Mouse (Mus musculus) liver, embryonic 12.5 days (tissue): ENCODE results near the gene Arhgap10. TPM values are rescaled to one million over a fixed set of nuclear protein-coding genes. Genes with fewer than 3 reads are reported as not detected.

Experiments
- ATAC-seq: fragments of 200-750 bp; cut with Nextera tagmentation; 2 replicates; pipeline ENCODE4 v1.8.0; 2017; ENCODE audit warnings: moderate number of reproducible peaks, mild to moderate bottlenecking, moderate library complexity
- H3K27ac ChIP-seq: fragments of 300-500 bp; sonication (generic); 2 replicates; pipeline ENCODE4 v1.5.1; 2016; ENCODE audit warnings: mild to moderate bottlenecking
- H3K27me3 ChIP-seq: fragments of 300-500 bp; sonication (generic); replicated peaks from 2 replicates; pipeline ENCODE4 v1.6.1; 2016; ENCODE audit warnings: mild to moderate bottlenecking, moderate library complexity
- H3K36me3 ChIP-seq: fragments of 300-500 bp; sonication (generic); 2 replicates; pipeline ENCODE4 v1.6.1; 2016; ENCODE audit warnings: mild to moderate bottlenecking, moderate library complexity
- H3K4me1 ChIP-seq: fragments of 300-500 bp; sonication (generic); 2 replicates; pipeline ENCODE4 v1.6.1; 2016
- H3K4me2 ChIP-seq: fragments of 300-500 bp; sonication (generic); 2 replicates; pipeline ENCODE4 v1.6.1; 2016; ENCODE audit warnings: mild to moderate bottlenecking, moderate library complexity
- H3K4me3 ChIP-seq: fragments of 300-500 bp; sonication (generic); 2 replicates; pipeline ENCODE4 v1.5.1; 2016; ENCODE audit warnings: mild to moderate bottlenecking, moderate library complexity
- H3K9ac ChIP-seq: fragments of 300-500 bp; sonication (generic); 2 replicates; pipeline ENCODE4 v1.6.1; 2016; ENCODE audit warnings: mild to moderate bottlenecking, moderate library complexity
- H3K9me3 ChIP-seq: fragments of 300-500 bp; sonication (generic); replicated peaks from 2 replicates; pipeline ENCODE4 v1.6.1; 2016; ENCODE audit warnings: mild to moderate bottlenecking, moderate library complexity
- WGBS: fragments of 180-500 bp; shearing (Covaris S2); methylation state at CpG from one replicate; pipeline ENCODE4 v1.1.7; 2016; ENCODE audit not compliant: insufficient replicate concordance; 5-methylcytosine and 5-hydroxymethylcytosine counted together
- polyA plus RNA-seq: library from polyadenylated mRNA; unstranded; fragments of >200 nt; fragmentation: Nextera tagmentation; extraction: Ambion mirVana; gene quantifications from 2 replicates; pipeline ENCODE4 v1.2.1, GENCODE M21; 2016

Arhgap10 gene
- polyA plus RNA-seq, 1 experiment from 2014 or later, result 13.8 TPM

GRCm38 (mm10) chr8:77492356-77493058 lies 25.2 kb downstream of the Arhgap10 start:
- peak overlapping the region; percentile 81 for H3K27ac ChIP-seq
- H3K9ac ChIP-seq, result 0 out of 2 replicates have a peak overlapping the region, but pooled peaks have one; percentile 51
- peak overlapping the region; percentile 63 for H3K4me2 ChIP-seq
- no peak overlapping the region; the same call in 1 of the 2 replicates for H3K4me3 ChIP-seq
- peak; percentile 44; the same call in 1 of the 2 replicates for ATAC-seq
- H3K4me1 ChIP-seq, result peaks cover 78% of the 10 kb centered on the region
- WGBS, result 38% methylated on average over 5 of the region's 5 CpGs
- no peaks in the 10 kb centered on the region for H3K36me3 ChIP-seq
- H3K27me3 ChIP-seq, result no peaks in the 10 kb centered on the region
- no peaks in the 10 kb centered on the region for H3K9me3 ChIP-seq

- 54% methylated on average over 10 of the region's 10 CpGs for WGBS
- Histone ChIP-seq H3K27me3 (no peaks in the 10 kb centered on the region), H3K4me2 (peak overlapping the region; percentile 63), H3K36me3 (no peaks in the 10 kb centered on the region), H3K4me1 (peaks cover 78% of the 10 kb centered on the region), H3K27ac (peak overlapping the region; percentile 81), H3K9me3 (no peaks in the 10 kb centered on the region), H3K9ac (peak overlapping the region; percentile 51; the same call in 1 of the 2 replicates), H3K4me3 (peak overlapping the region; percentile 3; the same call in 1 of the 2 replicates)
- ATAC-seq, result peak; percentile 94
These were observed 26.4 kb downstream of the Arhgap10 start for GRCm38 (mm10) chr8:77491231-77491923.

- Histone ChIP-seq H3K4me3 (no peak overlapping the region), H3K9me3 (no peaks in the 10 kb centered on the region), H3K4me1 (peaks cover 84% of the 10 kb centered on the region), H3K4me2 (no peak overlapping the region), H3K9ac (no peak overlapping the region), H3K36me3 (no peaks in the 10 kb centered on the region), H3K27ac (peak overlapping the region; percentile 65), H3K27me3 (no peaks in the 10 kb centered on the region)
- ATAC-seq, result no peak
- WGBS, result 48% methylated on average over 4 of the region's 4 CpGs
These were observed 27.5 kb downstream of the Arhgap10 start for GRCm38 (mm10) chr8:77490095-77490781.

- Histone ChIP-seq H3K36me3 (no peaks in the 10 kb centered on the region), H3K9ac (no peak overlapping the region), H3K4me3 (no peak overlapping the region), H3K4me2 (no peak overlapping the region), H3K4me1 (peaks cover 94% of the 10 kb centered on the region), H3K27ac (0 out of 2 replicates have a peak overlapping the region, but pooled peaks have one; percentile 65), H3K27me3 (no peaks in the 10 kb centered on the region), H3K9me3 (no peaks in the 10 kb centered on the region)
- WGBS, result 77% methylated on average over 6 of the region's 6 CpGs
- no peak for ATAC-seq
These were observed 28.5 kb downstream of the Arhgap10 start for GRCm38 (mm10) chr8:77489235-77489634.

GRCm38 (mm10) chr8:77488215-77488606 lies 29.5 kb downstream of the Arhgap10 start:
- 65% methylated on average over 4 of the region's 4 CpGs for WGBS
- no peak overlapping the region for H3K4me3 ChIP-seq

GRCm38 (mm10) chr8:77487590-77488214 lies 30.1 kb downstream of the Arhgap10 start:
- H3K27ac ChIP-seq, result no peak overlapping the region
- 66% methylated on average over 10 of the region's 10 CpGs for WGBS

More at GRCm38 (mm10) chr8:77488215-77488606, 29.5 kb downstream of the Arhgap10 start:
- no peaks in the 10 kb centered on the region for H3K36me3 ChIP-seq
- H3K9me3 ChIP-seq, result no peaks in the 10 kb centered on the region
- no peak overlapping the region for H3K9ac ChIP-seq
- no peak overlapping the region for H3K27ac ChIP-seq
- H3K4me2 ChIP-seq, result no peak overlapping the region
- ATAC-seq, result no peak
- no peaks in the 10 kb centered on the region for H3K27me3 ChIP-seq
- peaks cover 97% of the 10 kb centered on the region for H3K4me1 ChIP-seq

GRCm38 (mm10) chr8:77486749-77487148 lies 31.0 kb downstream of the Arhgap10 start:
- H3K4me1 ChIP-seq, result peaks cover 97% of the 10 kb centered on the region
- H3K9me3 ChIP-seq, result no peaks in the 10 kb centered on the region
- H3K27ac ChIP-seq, result no peak overlapping the region
- H3K4me3 ChIP-seq, result no peak overlapping the region
- no peaks in the 10 kb centered on the region for H3K27me3 ChIP-seq
- H3K9ac ChIP-seq, result no peak overlapping the region
- H3K4me2 ChIP-seq, result no peak overlapping the region
- no peaks in the 10 kb centered on the region for H3K36me3 ChIP-seq
- no peak for ATAC-seq
- WGBS, result 64% methylated on average over 2 of the region's 2 CpGs

More at GRCm38 (mm10) chr8:77487590-77488214, 30.1 kb downstream of the Arhgap10 start:
- no peak overlapping the region for H3K4me2 ChIP-seq
- ATAC-seq, result no peak
- no peaks in the 10 kb centered on the region for H3K27me3 ChIP-seq
- H3K9ac ChIP-seq, result no peak overlapping the region
- H3K4me1 ChIP-seq, result peaks cover 97% of the 10 kb centered on the region
- H3K4me3 ChIP-seq, result no peak overlapping the region
- H3K36me3 ChIP-seq, result no peaks in the 10 kb centered on the region
- no peaks in the 10 kb centered on the region for H3K9me3 ChIP-seq

GRCm38 (mm10) chr8:77484817-77485216 lies 32.9 kb downstream of the Arhgap10 start:
- H3K9ac ChIP-seq, result no peak overlapping the region
- H3K36me3 ChIP-seq, result no peaks in the 10 kb centered on the region
- H3K4me1 ChIP-seq, result peaks cover 96% of the 10 kb centered on the region
- 61% methylated on average over 5 of the region's 5 CpGs for WGBS
- no peak overlapping the region for H3K4me3 ChIP-seq
- ATAC-seq, result no peak
- H3K27me3 ChIP-seq, result no peaks in the 10 kb centered on the region
- H3K9me3 ChIP-seq, result no peaks in the 10 kb centered on the region
- no peak overlapping the region for H3K27ac ChIP-seq
- H3K4me2 ChIP-seq, result no peak overlapping the region

GRCm38 (mm10) chr8:77484266-77484665 lies 33.5 kb downstream of the Arhgap10 start:
- no peak for ATAC-seq
- Histone ChIP-seq H3K9me3 (no peaks in the 10 kb centered on the region), H3K4me1 (peaks cover 96% of the 10 kb centered on the region), H3K27me3 (no peaks in the 10 kb centered on the region), H3K36me3 (no peaks in the 10 kb centered on the region), H3K27ac (peak overlapping the region; percentile 64; the same call in 1 of the 2 replicates), H3K9ac (no peak overlapping the region), H3K4me2 (peak overlapping the region; percentile 35), H3K4me3 (no peak overlapping the region)
- 59% methylated on average over 7 of the region's 7 CpGs for WGBS

GRCm38 (mm10) chr8:77483676-77484075 lies 34.1 kb downstream of the Arhgap10 start:
- Histone ChIP-seq H3K4me3 (no peak overlapping the region), H3K4me2 (peak overlapping the region; percentile 35), H3K36me3 (no peaks in the 10 kb centered on the region), H3K27me3 (no peaks in the 10 kb centered on the region), H3K27ac (peak overlapping the region; percentile 64), H3K9ac (no peak overlapping the region), H3K4me1 (peaks cover 96% of the 10 kb centered on the region), H3K9me3 (no peaks in the 10 kb centered on the region)
- ATAC-seq, result peak; percentile 62
- 24% methylated on average over 4 of the region's 4 CpGs for WGBS

- Histone ChIP-seq H3K36me3 (no peaks in the 10 kb centered on the region), H3K27ac (0 out of 2 replicates have a peak overlapping the region, but pooled peaks have one; percentile 6), H3K9ac (no peak overlapping the region), H3K4me2 (no peak overlapping the region), H3K4me3 (no peak overlapping the region), H3K27me3 (no peaks in the 10 kb centered on the region), H3K9me3 (no peaks in the 10 kb centered on the region), H3K4me1 (peaks cover 95% of the 10 kb centered on the region)
- ATAC-seq, result no peak
- 61% methylated on average over 6 of the region's 6 CpGs for WGBS
These were observed 36.0 kb downstream of the Arhgap10 start for GRCm38 (mm10) chr8:77481791-77482190.
